ENCODE assay signal across 21 mouse cellular contexts in the genomic region with DNA sequence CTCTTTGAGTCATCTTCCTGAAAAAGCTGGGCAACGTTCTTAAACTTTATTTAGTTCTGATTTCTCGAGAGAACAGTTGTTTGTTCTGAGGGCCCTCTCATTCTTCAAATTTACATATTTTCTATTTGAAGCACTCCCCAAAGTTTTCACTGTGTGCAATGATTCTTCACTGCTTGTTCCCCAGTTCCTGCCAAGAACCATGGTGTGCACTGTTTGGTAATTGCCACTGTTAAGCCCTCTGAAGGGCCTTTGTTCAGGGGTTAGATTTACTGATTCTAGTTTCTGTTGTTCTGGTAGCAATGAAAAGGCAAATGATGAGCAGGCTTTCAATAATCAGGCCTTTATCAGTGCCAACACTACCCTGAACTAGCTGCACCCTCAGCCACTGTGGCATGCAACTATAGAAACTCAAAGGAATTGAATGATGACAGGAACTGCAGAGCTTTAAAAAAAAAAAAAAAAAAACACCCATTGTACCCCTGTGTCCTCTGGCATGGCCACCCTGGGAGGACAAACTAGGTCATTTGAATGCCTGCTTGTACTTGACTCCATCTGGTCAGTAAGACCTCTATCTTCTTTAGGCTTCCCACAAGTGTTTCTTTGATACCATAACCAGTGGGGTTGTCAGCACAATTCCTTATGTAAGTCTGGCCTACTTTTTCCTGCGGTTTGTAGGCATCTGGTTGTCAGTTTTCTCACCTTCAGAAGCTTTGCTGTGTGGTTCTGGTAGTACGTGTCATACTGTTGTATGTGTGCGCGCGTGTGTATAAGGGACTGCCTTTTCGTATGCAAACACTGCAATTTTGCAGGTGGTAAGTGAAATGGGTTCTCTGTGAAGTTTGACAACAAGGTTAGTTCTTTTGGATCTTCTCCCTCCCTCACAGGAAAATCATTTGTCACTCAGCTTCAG.
DNase-seq lines count a peak whose midpoint lies in the region; ATAC-seq and TF ChIP-seq lines count a peak whose summit lies in the region.
"Had no signal": no experiment of that assay in that cellular context is flagged by ENCODE, and none has a peak within 500 bp of the region (broad histone marks: within the 10 kb centered on the region; RNA-seq: fewer than 3 reads in every experiment).

No protein-coding gene starts in this region.

- peak; percentile 76 for ATAC-seq in hindbrain, postnatal 0 days
- no peak for ATAC-seq in hindbrain, embryonic 11.5 days (ENCODE audit: low FRiP score)
- ATAC-seq: forebrain, embryonic 14.5 days; midbrain, embryonic 15.5 days had no signal

- TF ChIP-seq POLR2A in cerebellum, adult 2 months (IDR thresholded peaks at IDR 0.05; ENCODE audit: borderline replicate concordance, insufficient read depth, low read length), result no peak

- no peaks in the 10 kb centered on the region for H3K36me3 ChIP-seq in hindbrain, postnatal 0 days (ENCODE audit: insufficient read depth, low read length)
- no peaks in the 10 kb centered on the region for H3K36me3 ChIP-seq in hindbrain, embryonic 11.5 days (ENCODE audit: control insufficient read depth, insufficient read depth, low read length)
- H3K36me3 ChIP-seq: embryonic facial prominence, embryonic 10.5 days; heart, embryonic 10.5 days; hindbrain, embryonic 15.5 days; liver, embryonic 15.5 days; midbrain, embryonic 15.5 days had no signal

- H3K4me3 ChIP-seq in cerebellum, adult 2 months (replicated peaks; ENCODE audit: insufficient read depth, low read depth, low read length), result no peak overlapping the region
- no peak overlapping the region for H3K4me3 ChIP-seq in hindbrain, postnatal 0 days (ENCODE audit: low read length)
- H3K4me3 ChIP-seq in hindbrain, embryonic 11.5 days (ENCODE audit: low read depth, low read length), result no peak overlapping the region
- H3K4me3 ChIP-seq: embryonic facial prominence, embryonic 10.5 days; heart, embryonic 10.5 days; hindbrain, embryonic 15.5 days; liver, embryonic 15.5 days; megakaryocyte, embryonic 14.5 days; midbrain, embryonic 15.5 days had no signal

- H3K4me2 ChIP-seq in hindbrain, postnatal 0 days (ENCODE audit: low read depth, low read length), result no peak overlapping the region
- H3K4me2 ChIP-seq in hindbrain, embryonic 11.5 days (replicated peaks; ENCODE audit: low read depth, low read length), result no peak overlapping the region
- H3K4me2 ChIP-seq: hindbrain, embryonic 15.5 days; liver, embryonic 15.5 days; midbrain, embryonic 15.5 days had no signal

- TF ChIP-seq CTCF in cerebellum, adult 2 months (IDR thresholded peaks at IDR 0.05; ENCODE audit: borderline replicate concordance, insufficient read depth, low read depth, low read length), result no peak
- TF ChIP-seq CTCF in hindbrain, postnatal 0 days (IDR thresholded peaks at IDR 0.05; ENCODE audit: low read depth), result no peak

- 79% methylated on average over 8 of the region's 8 CpGs for WGBS in cerebellum, adult 2 months
- 69% methylated on average over 8 of the region's 8 CpGs for WGBS in hindbrain, postnatal 0 days
- WGBS in hindbrain, embryonic 11.5 days, result 89% methylated on average over 8 of the region's 8 CpGs

- H3K27me3 ChIP-seq in cerebellum, adult 2 months (ENCODE audit: control insufficient read depth, insufficient read depth, low read length), result no peaks in the 10 kb centered on the region
- no peaks in the 10 kb centered on the region for H3K27me3 ChIP-seq in hindbrain, postnatal 0 days (ENCODE audit: insufficient read depth, low read length)
- H3K27me3 ChIP-seq in hindbrain, embryonic 11.5 days (ENCODE audit: control insufficient read depth, insufficient read depth, low read length), result no peaks in the 10 kb centered on the region
- H3K27me3 ChIP-seq: hindbrain, embryonic 15.5 days; liver, embryonic 15.5 days; megakaryocyte, embryonic 14.5 days; midbrain, embryonic 15.5 days had no signal

- peak in 1 of 2 experiments; percentile 45 for DNase-seq in cerebellum, adult 2 months
- no peak for DNase-seq in cerebellum, postnatal 36 days
- peak; percentile 43 for DNase-seq in hindbrain, postnatal 0 days (ENCODE audit: low spot score)
- no peak for DNase-seq in hindbrain, embryonic 11.5 days (ENCODE audit: low spot score)
- peak; percentile 58 for DNase-seq in retina, postnatal 1 day
- DNase-seq in retina, embryonic 14.5 days (ENCODE audit: low spot score), result no peak
- DNase-seq in telencephalon, adult 2 months (ENCODE audit: low read depth, low spot score), result peak; percentile 66
- no peak for DNase-seq in gastrocnemius, adult 18-20 months (ENCODE audit: low spot score)
- DNase-seq: adrenal gland, adult 8-10 months; heart, postnatal 10 days; kidney, adult 11 months; lung, postnatal 14 days; right cerebral cortex, postnatal 4 days had no signal

- no peak overlapping the region for H3K9ac ChIP-seq in hindbrain, postnatal 0 days (replicated peaks; ENCODE audit: low read length)
- no peak overlapping the region for H3K9ac ChIP-seq in hindbrain, embryonic 11.5 days (ENCODE audit: low read depth, low read length)
- H3K9ac ChIP-seq: hindbrain, embryonic 15.5 days; liver, embryonic 15.5 days; midbrain, embryonic 15.5 days had no signal

- peaks cover 8% of the 10 kb centered on the region for H3K4me1 ChIP-seq in cerebellum, adult 2 months (ENCODE audit: control insufficient read depth, insufficient read depth, low read length)
- H3K4me1 ChIP-seq in hindbrain, postnatal 0 days (ENCODE audit: insufficient read depth, low read length), result no peaks in the 10 kb centered on the region
- H3K4me1 ChIP-seq in hindbrain, embryonic 11.5 days (replicated peaks; ENCODE audit: control insufficient read depth, insufficient read depth, low read length), result no peaks in the 10 kb centered on the region
- H3K4me1 ChIP-seq: heart, embryonic 10.5 days; hindbrain, embryonic 15.5 days; liver, embryonic 15.5 days; megakaryocyte, embryonic 14.5 days; midbrain, embryonic 15.5 days had no signal

- peak overlapping the region; percentile 34; the same call in 1 of the 2 replicates for H3K27ac ChIP-seq in cerebellum, adult 2 months (ENCODE audit: insufficient read depth, low read length)
- peak overlapping the region; percentile 41; the same call in 1 of the 2 replicates for H3K27ac ChIP-seq in hindbrain, postnatal 0 days
- no peak overlapping the region for H3K27ac ChIP-seq in hindbrain, embryonic 11.5 days (ENCODE audit: low read depth, low read length)
- H3K27ac ChIP-seq: embryonic facial prominence, embryonic 10.5 days; heart, embryonic 10.5 days; hindbrain, embryonic 15.5 days; kidney, postnatal 0 days; liver, embryonic 15.5 days; midbrain, embryonic 15.5 days had no signal

- H3K9me3 ChIP-seq in hindbrain, postnatal 0 days (ENCODE audit: low read length), result no peaks in the 10 kb centered on the region
- no peaks in the 10 kb centered on the region for H3K9me3 ChIP-seq in hindbrain, embryonic 11.5 days (ENCODE audit: control insufficient read depth, low read length)
- H3K9me3 ChIP-seq: embryonic facial prominence, embryonic 10.5 days; heart, embryonic 10.5 days; hindbrain, embryonic 15.5 days; liver, embryonic 15.5 days; midbrain, embryonic 15.5 days had no signal

Comparison
In these comparisons a context has a peak if more than half of its experiments do, and no peak if none do; other contexts are left out.
1. DNase-seq: peak in hindbrain, postnatal 0 days (single experiment), retina, postnatal 1 day (single experiment) and telencephalon, adult 2 months (single experiment); none in cerebellum, postnatal 36 days (0 of 2), hindbrain, embryonic 11.5 days (single experiment), retina, embryonic 14.5 days (single experiment) and gastrocnemius, adult 18-20 months (single experiment).